Mouse (Mus musculus): Measurements from ENCODE around the gene Fap. TPM values are rescaled to one million over a fixed set of nuclear protein-coding genes. Genes with fewer than 3 reads are reported as not detected.

Fap gene
- polyA plus RNA-seq, 1 experiment from 2014 or later = 1.3 TPM

GRCm38 (mm10) chr2:62589333-62589732, 15.5 kb upstream of the Fap start:
- H3K27me3 ChIP-seq (replicated peaks; ENCODE audit: control insufficient read depth, insufficient read depth, low read length) = no peaks in the 10 kb centered on the region
- H3K27ac ChIP-seq (ENCODE audit: low read length) = no peak overlapping the region
- H3K9me3 ChIP-seq (ENCODE audit: control insufficient read depth, low read length) = no peaks in the 10 kb centered on the region
- H3K4me2 ChIP-seq (ENCODE audit: low read length) = no peak overlapping the region
- no peak for ATAC-seq
- H3K4me3 ChIP-seq (replicated peaks; ENCODE audit: low read length) = no peak overlapping the region
- no peaks in the 10 kb centered on the region for H3K36me3 ChIP-seq (ENCODE audit: control insufficient read depth, insufficient read depth)
- H3K4me1 ChIP-seq (replicated peaks; ENCODE audit: control insufficient read depth, insufficient read depth, low read length) = no peaks in the 10 kb centered on the region
- 90% methylated on average over 4 of the region's 4 CpGs for WGBS
- no peak overlapping the region for H3K9ac ChIP-seq (replicated peaks; ENCODE audit: low read depth, low read length)

- Histone ChIP-seq H3K4me1 (replicated peaks; ENCODE audit: control insufficient read depth, insufficient read depth, low read length) (no peaks in the 10 kb centered on the region), H3K9me3 (ENCODE audit: control insufficient read depth, low read length) (no peaks in the 10 kb centered on the region), H3K4me2 (ENCODE audit: low read length) (no peak overlapping the region), H3K27me3 (replicated peaks; ENCODE audit: control insufficient read depth, insufficient read depth, low read length) (no peaks in the 10 kb centered on the region), H3K4me3 (replicated peaks; ENCODE audit: low read length) (no peak overlapping the region), H3K9ac (replicated peaks; ENCODE audit: low read depth, low read length) (no peak overlapping the region), H3K27ac (ENCODE audit: low read length) (no peak overlapping the region), H3K36me3 (ENCODE audit: control insufficient read depth, insufficient read depth) (no peaks in the 10 kb centered on the region)
- 91% methylated on average over 5 of the region's 5 CpGs for WGBS
- no peak for ATAC-seq
These were observed 11.9 kb upstream of the Fap start for GRCm38 (mm10) chr2:62585769-62586168.

DNA sequence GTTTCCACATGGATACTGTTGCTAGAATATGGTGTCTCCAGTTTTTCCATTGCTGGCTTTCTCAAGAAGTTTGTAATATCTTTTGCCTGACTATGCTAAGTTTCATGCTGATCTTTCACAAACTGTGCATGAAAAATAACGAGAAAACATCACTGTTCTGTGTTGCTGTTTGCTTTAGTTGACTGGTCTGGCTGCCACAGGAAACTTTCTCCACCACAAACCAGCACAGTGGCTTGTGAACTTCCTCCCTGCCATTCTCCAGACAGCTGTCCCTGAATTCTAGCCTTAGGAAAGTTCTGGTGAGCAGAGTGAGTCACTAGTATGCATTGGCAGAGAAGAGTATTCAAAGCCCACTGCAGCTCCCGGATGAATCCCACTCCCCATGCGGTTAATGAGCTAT, 1.1 kb upstream of the Fap start:
- Histone ChIP-seq H3K9me3 (ENCODE audit: control insufficient read depth, low read length) (no peaks in the 10 kb centered on the region), H3K4me1 (replicated peaks; ENCODE audit: control insufficient read depth, insufficient read depth, low read length) (no peaks in the 10 kb centered on the region), H3K4me2 (ENCODE audit: low read length) (no peak overlapping the region), H3K27ac (ENCODE audit: low read length) (no peak overlapping the region), H3K27me3 (replicated peaks; ENCODE audit: control insufficient read depth, insufficient read depth, low read length) (no peaks in the 10 kb centered on the region), H3K4me3 (replicated peaks; ENCODE audit: low read length) (no peak overlapping the region), H3K9ac (replicated peaks; ENCODE audit: low read depth, low read length) (no peak overlapping the region), H3K36me3 (ENCODE audit: control insufficient read depth, insufficient read depth) (no peaks in the 10 kb centered on the region)
- WGBS = 70% methylated on average over 3 of the region's 3 CpGs
- ATAC-seq = no peak

GRCm38 (mm10) chr2:62574250-62574649, 375 bp upstream of the Fap start:
- Histone ChIP-seq H3K4me3 (replicated peaks; ENCODE audit: low read length) (no peak overlapping the region), H3K9ac (replicated peaks; ENCODE audit: low read depth, low read length) (no peak overlapping the region), H3K27ac (ENCODE audit: low read length) (no peak overlapping the region), H3K4me1 (replicated peaks; ENCODE audit: control insufficient read depth, insufficient read depth, low read length) (no peaks in the 10 kb centered on the region), H3K36me3 (ENCODE audit: control insufficient read depth, insufficient read depth) (no peaks in the 10 kb centered on the region), H3K9me3 (ENCODE audit: control insufficient read depth, low read length) (no peaks in the 10 kb centered on the region), H3K4me2 (ENCODE audit: low read length) (no peak overlapping the region), H3K27me3 (replicated peaks; ENCODE audit: control insufficient read depth, insufficient read depth, low read length) (no peaks in the 10 kb centered on the region)
- 73% methylated on average over 7 of the region's 7 CpGs for WGBS
- no peak for ATAC-seq

DNA sequence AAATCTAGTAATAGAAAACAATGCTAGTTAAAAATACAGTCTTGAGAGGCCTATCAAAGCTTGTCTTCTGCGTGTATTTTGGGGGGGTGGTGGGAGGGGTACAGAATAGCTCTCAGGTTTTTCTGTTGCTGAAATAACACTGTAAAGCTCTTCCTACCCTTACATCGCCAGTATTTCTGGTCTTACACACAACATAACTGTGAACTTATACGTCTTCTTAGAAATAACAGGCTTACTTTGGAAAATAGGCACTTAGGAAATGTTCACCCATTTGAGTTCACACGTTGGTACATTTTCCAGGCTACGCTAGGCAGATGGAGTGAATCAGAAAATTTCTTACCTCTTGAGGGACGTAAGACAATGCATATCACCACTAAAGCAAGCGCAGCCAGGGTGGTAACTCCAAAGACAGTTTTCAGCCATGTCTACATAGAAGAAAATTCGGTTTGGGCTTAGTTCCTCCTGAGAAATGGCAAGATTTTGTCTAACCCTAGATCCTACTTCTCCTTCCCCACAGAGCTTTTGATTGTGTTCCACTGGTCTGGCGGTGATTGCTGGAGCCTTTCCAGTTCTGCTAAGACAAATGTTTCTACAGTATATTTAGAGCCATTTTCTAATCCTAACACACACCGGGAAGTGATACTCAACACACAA, 649 bp downstream of the Fap start:
- H3K9me3 ChIP-seq (ENCODE audit: control insufficient read depth, low read length) = no peaks in the 10 kb centered on the region

GRCm38 (mm10) chr2:62564687-62565086, 9.2 kb downstream of the Fap start:
- ATAC-seq = no peak
- Histone ChIP-seq H3K4me2 (ENCODE audit: low read length) (no peak overlapping the region), H3K27me3 (replicated peaks; ENCODE audit: control insufficient read depth, insufficient read depth, low read length) (no peaks in the 10 kb centered on the region), H3K4me1 (replicated peaks; ENCODE audit: control insufficient read depth, insufficient read depth, low read length) (no peaks in the 10 kb centered on the region), H3K36me3 (ENCODE audit: control insufficient read depth, insufficient read depth) (no peaks in the 10 kb centered on the region), H3K27ac (ENCODE audit: low read length) (no peak overlapping the region), H3K9ac (replicated peaks; ENCODE audit: low read depth, low read length) (no peak overlapping the region), H3K4me3 (replicated peaks; ENCODE audit: low read length) (no peak overlapping the region), H3K9me3 (ENCODE audit: control insufficient read depth, low read length) (peaks cover 3% of the 10 kb centered on the region; the same call in 1 of the 2 replicates)
- WGBS = 92% methylated on average over 1 of the region's 1 CpGs

More for the DNA sequence above, 649 bp downstream of the Fap start:
- Histone ChIP-seq H3K4me1 (replicated peaks; ENCODE audit: control insufficient read depth, insufficient read depth, low read length) (no peaks in the 10 kb centered on the region), H3K36me3 (ENCODE audit: control insufficient read depth, insufficient read depth) (no peaks in the 10 kb centered on the region), H3K27me3 (replicated peaks; ENCODE audit: control insufficient read depth, insufficient read depth, low read length) (no peaks in the 10 kb centered on the region), H3K4me3 (replicated peaks; ENCODE audit: low read length) (no peak overlapping the region), H3K27ac (ENCODE audit: low read length) (no peak overlapping the region), H3K4me2 (ENCODE audit: low read length) (no peak overlapping the region), H3K9ac (replicated peaks; ENCODE audit: low read depth, low read length) (no peak overlapping the region)
- 80% methylated on average over 10 of the region's 10 CpGs for WGBS
- no peak for ATAC-seq

- Histone ChIP-seq H3K9ac (replicated peaks; ENCODE audit: low read depth, low read length) (no peak overlapping the region), H3K4me1 (replicated peaks; ENCODE audit: control insufficient read depth, insufficient read depth, low read length) (no peaks in the 10 kb centered on the region), H3K36me3 (ENCODE audit: control insufficient read depth, insufficient read depth) (no peaks in the 10 kb centered on the region), H3K9me3 (ENCODE audit: control insufficient read depth, low read length) (peaks cover 3% of the 10 kb centered on the region; the same call in 1 of the 2 replicates), H3K4me2 (ENCODE audit: low read length) (no peak overlapping the region), H3K27ac (ENCODE audit: low read length) (no peak overlapping the region), H3K27me3 (replicated peaks; ENCODE audit: control insufficient read depth, insufficient read depth, low read length) (no peaks in the 10 kb centered on the region), H3K4me3 (replicated peaks; ENCODE audit: low read length) (no peak overlapping the region)
- WGBS = 58% methylated on average over 5 of the region's 5 CpGs
- no peak for ATAC-seq
These were observed 11.0 kb downstream of the Fap start for GRCm38 (mm10) chr2:62562661-62563485.

DNA sequence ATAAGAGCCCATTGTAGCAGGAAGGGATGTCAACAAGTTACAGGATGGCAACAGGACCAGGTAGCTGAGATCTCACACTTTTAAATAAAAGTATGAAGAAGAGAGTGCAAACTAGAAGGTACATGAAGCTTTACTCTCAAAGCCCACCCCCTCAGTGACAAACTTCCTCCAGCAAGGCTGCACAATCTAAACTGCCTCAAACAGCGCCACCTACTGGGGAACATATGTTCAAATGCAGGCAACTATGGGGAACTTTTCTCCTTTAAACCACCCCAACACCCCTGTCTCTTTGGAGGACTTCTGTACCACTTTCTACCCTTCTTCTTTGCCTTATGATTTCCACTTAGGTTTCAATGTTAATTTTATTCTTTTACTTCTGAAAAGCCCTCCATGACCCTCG, 16.5 kb downstream of the Fap start:
- H3K9ac ChIP-seq (replicated peaks; ENCODE audit: low read depth, low read length) = no peak overlapping the region
- ATAC-seq = no peak
- no peaks in the 10 kb centered on the region for H3K27me3 ChIP-seq (replicated peaks; ENCODE audit: control insufficient read depth, insufficient read depth, low read length)
- 75% methylated on average over 2 of the region's 2 CpGs for WGBS
- no peak overlapping the region for H3K4me2 ChIP-seq (ENCODE audit: low read length)
- H3K4me1 ChIP-seq (replicated peaks; ENCODE audit: control insufficient read depth, insufficient read depth, low read length) = no peaks in the 10 kb centered on the region
- no peaks in the 10 kb centered on the region for H3K9me3 ChIP-seq (ENCODE audit: control insufficient read depth, low read length)
- H3K4me3 ChIP-seq (replicated peaks; ENCODE audit: low read length) = no peak overlapping the region
- H3K36me3 ChIP-seq (ENCODE audit: control insufficient read depth, insufficient read depth) = no peaks in the 10 kb centered on the region
- no peak overlapping the region for H3K27ac ChIP-seq (ENCODE audit: low read length)

DNA sequence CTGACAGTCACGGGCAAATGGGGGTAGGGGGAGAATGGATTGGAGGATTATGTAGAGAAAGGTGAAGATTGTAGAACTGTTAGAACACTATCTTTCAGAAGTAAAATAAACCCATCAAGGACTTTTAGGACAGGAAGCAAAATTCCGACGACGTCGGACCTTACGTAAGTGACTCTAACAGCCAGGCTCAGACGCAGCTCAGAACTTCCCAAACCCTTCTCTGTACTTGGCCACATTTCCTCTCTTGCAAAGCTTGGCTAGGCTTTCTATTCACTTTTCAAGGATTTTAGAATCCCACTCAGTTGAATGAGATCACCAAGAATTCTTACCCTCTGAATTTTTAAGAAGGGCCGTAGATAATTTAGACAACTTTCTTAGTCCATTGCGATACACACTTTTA, 17.5 kb downstream of the Fap start:
- no peak for ATAC-seq
- Histone ChIP-seq H3K4me1 (replicated peaks; ENCODE audit: control insufficient read depth, insufficient read depth, low read length) (no peaks in the 10 kb centered on the region), H3K27ac (ENCODE audit: low read length) (no peak overlapping the region), H3K27me3 (replicated peaks; ENCODE audit: control insufficient read depth, insufficient read depth, low read length) (no peaks in the 10 kb centered on the region), H3K9me3 (ENCODE audit: control insufficient read depth, low read length) (no peaks in the 10 kb centered on the region), H3K9ac (replicated peaks; ENCODE audit: low read depth, low read length) (no peak overlapping the region), H3K4me2 (ENCODE audit: low read length) (no peak overlapping the region), H3K4me3 (replicated peaks; ENCODE audit: low read length) (no peak overlapping the region), H3K36me3 (ENCODE audit: control insufficient read depth, insufficient read depth) (no peaks in the 10 kb centered on the region)
- WGBS = 89% methylated on average over 9 of the region's 9 CpGs

Data from forebrain, embryonic 16.5 days (tissue).